Mouse (Mus musculus) midbrain, embryonic 15.5 days (tissue): Measurements from ENCODE around the gene 2210011C24Rik. TPM values are rescaled to one million over a fixed set of nuclear protein-coding genes. Genes with fewer than 3 reads are reported as not detected.

Source experiments
- ATAC-seq: fragments of 200-750 bp; cut with Nextera tagmentation; replicated peaks from 2 replicates; pipeline ENCODE4 v1.8.0; 2017; ENCODE audit warnings: moderate TSS enrichment
- H3K27ac ChIP-seq: fragments of 300-500 bp; sonication (generic); 2 replicates; pipeline ENCODE4 v1.5.1; 2015; ENCODE audit warnings: mild to moderate bottlenecking, inconsistent platforms
- H3K27me3 ChIP-seq: fragments of 300-500 bp; sonication (generic); replicated peaks from 2 replicates; pipeline ENCODE4 v1.6.1; 2015; ENCODE audit warnings: inconsistent platforms
- H3K36me3 ChIP-seq: fragments of 300-500 bp; sonication (generic); replicated peaks from 2 replicates; pipeline ENCODE4 v1.6.1; 2015; ENCODE audit warnings: inconsistent platforms
- H3K4me1 ChIP-seq: fragments of 300-500 bp; sonication (generic); 2 replicates; pipeline ENCODE4 v1.6.1; 2015; ENCODE audit warnings: inconsistent platforms
- H3K4me2 ChIP-seq: fragments of 300-500 bp; sonication (generic); 2 replicates; pipeline ENCODE4 v1.6.1; 2015; ENCODE audit warnings: inconsistent platforms, mild to moderate bottlenecking, moderate library complexity
- H3K4me3 ChIP-seq: fragments of 300-500 bp; sonication (generic); 2 replicates; pipeline ENCODE4 v1.5.1; 2015; ENCODE audit warnings: mild to moderate bottlenecking, inconsistent platforms
- H3K9ac ChIP-seq: fragments of 300-500 bp; sonication (generic); 2 replicates; pipeline ENCODE4 v1.6.1; 2015; ENCODE audit warnings: mild to moderate bottlenecking, inconsistent platforms
- H3K9me3 ChIP-seq: fragments of 300-500 bp; sonication (generic); 2 replicates; pipeline ENCODE4 v1.6.1; 2016; ENCODE audit warnings: inconsistent platforms
- WGBS: fragments of 180-500 bp; shearing (Covaris S2); methylation state at CpG from one replicate; pipeline ENCODE4 v1.1.7; 2015; ENCODE audit warnings: mixed read lengths; 5-methylcytosine and 5-hydroxymethylcytosine counted together
- polyA plus RNA-seq: library from polyadenylated mRNA; unstranded; fragments of >200 nt; fragmentation: Nextera tagmentation; extraction: Ambion mirVana; gene quantifications from 2 replicates; pipeline ENCODE4 v1.2.1, GENCODE M21; 2015

Gene 2210011C24Rik
- 0.26 and 0.39 TPM in 2 replicates for polyA plus RNA-seq

DNA sequence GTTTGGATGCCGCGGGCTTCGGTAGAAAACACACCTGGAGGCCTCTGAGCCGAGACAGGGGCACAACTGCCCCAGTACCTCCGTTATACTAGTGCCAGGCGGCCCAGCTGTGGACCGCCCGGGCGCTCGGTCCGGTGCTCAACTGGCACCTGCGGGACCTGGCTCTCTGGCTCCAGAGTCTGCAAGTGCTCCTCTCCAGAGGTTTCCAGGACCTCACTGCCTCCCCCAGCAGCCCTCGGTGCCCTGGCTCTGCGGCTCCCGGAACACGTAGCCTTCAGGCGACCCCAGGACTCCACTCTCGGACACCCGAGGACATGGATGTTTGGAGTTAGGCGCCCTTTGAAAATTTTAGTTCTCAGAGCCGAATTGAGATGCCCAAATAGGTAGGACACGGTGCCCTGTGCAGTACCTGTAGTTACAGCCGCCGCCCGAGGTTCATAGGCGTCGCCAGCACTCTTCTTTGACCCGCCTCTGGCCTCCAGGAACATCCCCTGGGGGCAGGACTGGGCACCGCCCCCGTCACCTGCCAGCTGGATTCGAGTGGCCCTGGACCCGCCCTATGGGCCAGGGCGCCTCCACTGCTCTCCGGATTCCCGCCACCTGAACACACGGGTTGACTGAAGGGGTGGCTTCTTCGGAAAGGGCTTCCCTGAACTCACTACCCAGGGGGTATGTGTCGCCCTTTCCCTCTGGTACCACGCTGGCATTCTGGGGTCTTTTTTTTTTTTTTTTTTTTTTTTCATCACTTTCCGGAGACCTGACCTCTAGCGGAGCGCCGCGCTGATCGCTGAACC is at the start of gene 2210011C24Rik:
Gene 2210011C24Rik, minus strand, starts transcription at position 467 of the 794 bp plus-strand sequence.
- H3K4me2 ChIP-seq = peak within 1 kb of the TSS; percentile 98
- peak within 1 kb of the TSS; percentile 57 for H3K9ac ChIP-seq
- H3K9me3 ChIP-seq = no peaks in the 10 kb centered on the region
- peaks cover 35% of the 10 kb centered on the region for H3K27me3 ChIP-seq
- H3K4me1 ChIP-seq = peaks cover 28% of the 10 kb centered on the region
- peak within 1 kb of the TSS; percentile 54 for H3K4me3 ChIP-seq
- WGBS = under 1% methylated on average over 45 of the region's 45 CpGs
- H3K36me3 ChIP-seq = no peaks in the 10 kb centered on the region
- peak; percentile 48 for ATAC-seq
- H3K27ac ChIP-seq = no peak within 1 kb of the TSS

DNA sequence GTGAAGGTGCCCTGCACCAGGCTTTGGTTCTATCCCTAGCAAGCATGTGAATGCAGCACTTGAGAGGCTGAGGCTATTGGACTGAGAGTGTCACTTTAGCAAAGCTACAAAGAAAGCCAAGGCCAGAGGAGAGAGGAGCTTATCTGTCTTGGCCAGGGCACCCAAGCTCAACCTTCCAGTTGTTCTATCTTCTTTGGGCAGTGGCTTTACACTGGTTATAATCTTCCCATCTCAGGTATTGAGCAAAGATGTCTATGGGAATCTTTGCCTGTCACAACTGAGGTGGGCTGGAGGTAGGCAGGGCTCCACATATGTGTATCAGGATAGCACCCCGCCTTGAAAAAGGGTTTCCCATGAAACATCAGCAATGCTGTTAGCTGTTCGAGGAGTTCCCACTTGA is 48.3 kb upstream of the 2210011C24Rik start:
- Histone ChIP-seq H3K4me2 (no peak overlapping the region), H3K36me3 (no peaks in the 10 kb centered on the region), H3K9me3 (no peaks in the 10 kb centered on the region), H3K9ac (no peak overlapping the region), H3K4me3 (no peak overlapping the region), H3K27ac (no peak overlapping the region), H3K27me3 (no peaks in the 10 kb centered on the region), H3K4me1 (no peaks in the 10 kb centered on the region)
- ATAC-seq = no peak
- WGBS = 81% methylated on average over 2 of the region's 2 CpGs

DNA sequence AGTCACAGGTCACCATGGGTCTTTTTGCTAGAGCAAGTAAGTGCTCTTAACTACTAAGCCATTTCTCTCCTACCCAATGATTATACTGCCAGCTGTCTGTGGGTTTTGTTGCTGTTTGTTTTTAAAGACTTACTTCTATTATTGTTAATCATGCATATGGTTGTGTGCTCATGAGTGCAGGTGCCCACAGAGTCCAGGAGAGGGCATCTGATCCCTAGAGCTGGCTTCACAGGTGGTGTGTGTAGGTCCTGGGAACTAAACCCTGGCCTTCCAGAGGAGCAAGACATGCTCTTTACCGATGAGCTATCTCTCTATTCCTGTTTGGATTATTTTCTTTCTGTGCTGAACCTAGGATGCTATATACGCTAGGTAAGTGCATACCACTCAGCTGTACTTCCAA is 47.3 kb upstream of the 2210011C24Rik start:
- WGBS = 89% methylated on average over 2 of the region's 2 CpGs
- H3K9ac ChIP-seq = no peak overlapping the region
- H3K36me3 ChIP-seq = no peaks in the 10 kb centered on the region
- H3K27ac ChIP-seq = no peak overlapping the region
- ATAC-seq = no peak
- no peaks in the 10 kb centered on the region for H3K4me1 ChIP-seq
- H3K9me3 ChIP-seq = no peaks in the 10 kb centered on the region
- H3K27me3 ChIP-seq = no peaks in the 10 kb centered on the region
- no peak overlapping the region for H3K4me2 ChIP-seq
- no peak overlapping the region for H3K4me3 ChIP-seq

DNA sequence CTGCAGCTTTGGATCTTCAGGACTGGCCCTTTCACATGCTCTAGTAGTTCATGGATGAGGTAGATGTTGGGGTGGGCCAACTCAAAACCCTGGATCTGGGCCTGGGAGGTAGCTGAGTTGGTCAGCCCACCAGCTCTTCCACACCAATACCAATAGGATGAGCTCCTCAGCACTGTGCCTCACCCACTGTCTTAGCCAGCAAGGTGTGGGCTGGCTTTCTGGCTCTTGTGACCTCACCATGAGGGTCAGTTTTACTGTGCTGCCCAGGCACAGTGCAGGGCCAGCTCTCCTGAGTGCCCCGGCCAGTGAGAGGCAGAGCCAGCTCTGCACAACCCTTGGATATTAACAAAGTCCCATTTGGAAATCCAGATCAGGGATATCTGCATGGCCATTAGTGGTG is 45.9 kb upstream of the 2210011C24Rik start:
- no peak overlapping the region for H3K27ac ChIP-seq
- no peaks in the 10 kb centered on the region for H3K4me1 ChIP-seq
- WGBS = 97% methylated on average over 1 of the region's 1 CpGs
- no peak overlapping the region for H3K9ac ChIP-seq
- no peak for ATAC-seq
- no peaks in the 10 kb centered on the region for H3K36me3 ChIP-seq
- H3K4me2 ChIP-seq = no peak overlapping the region
- H3K4me3 ChIP-seq = no peak overlapping the region
- no peaks in the 10 kb centered on the region for H3K27me3 ChIP-seq
- H3K9me3 ChIP-seq = no peaks in the 10 kb centered on the region

DNA sequence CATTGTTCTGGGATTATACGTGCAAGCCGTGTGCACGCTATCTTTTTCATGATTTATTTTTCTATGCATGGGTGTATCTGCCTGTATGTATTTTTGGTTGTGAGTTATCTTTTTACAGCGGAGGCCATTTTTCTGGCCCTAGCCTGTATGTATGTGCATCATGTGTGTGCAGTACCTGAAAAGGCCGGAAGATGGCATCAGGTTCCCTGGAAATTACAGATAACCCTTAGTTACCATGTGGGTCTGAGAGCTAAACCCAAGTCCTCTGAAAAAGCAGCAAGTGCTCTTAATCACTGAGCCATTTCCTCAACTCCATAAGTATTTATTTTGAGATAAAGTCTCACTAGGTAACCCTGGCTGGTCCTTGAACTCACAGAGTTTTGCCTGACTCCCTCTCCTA is 41.3 kb upstream of the 2210011C24Rik start:
- 92% methylated on average over 5 of the region's 5 CpGs for WGBS

DNA sequence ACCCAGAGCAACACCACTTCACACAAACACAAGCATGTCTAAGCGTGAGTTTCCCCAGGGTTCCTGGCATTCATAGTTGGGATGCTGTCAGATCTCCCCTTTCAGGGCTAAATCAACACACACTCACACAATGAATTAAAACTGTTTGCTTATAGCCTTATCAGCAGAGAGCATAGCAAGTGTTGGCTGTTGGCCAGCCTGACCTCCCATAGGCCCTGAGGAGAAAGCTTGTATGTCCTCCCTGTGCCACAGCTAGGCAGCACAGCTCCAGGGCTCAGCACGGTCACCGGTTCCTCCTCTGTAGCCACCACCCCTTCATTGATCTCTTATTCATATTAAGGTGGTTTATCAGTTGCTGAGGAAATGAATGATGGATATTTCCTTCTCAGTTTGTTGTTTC is 40.8 kb upstream of the 2210011C24Rik start:
- Histone ChIP-seq H3K9ac (no peak overlapping the region), H3K4me1 (no peaks in the 10 kb centered on the region), H3K9me3 (no peaks in the 10 kb centered on the region), H3K4me2 (no peak overlapping the region), H3K27ac (no peak overlapping the region), H3K27me3 (no peaks in the 10 kb centered on the region), H3K4me3 (no peak overlapping the region), H3K36me3 (no peaks in the 10 kb centered on the region)
- WGBS = 68% methylated on average over 3 of the region's 3 CpGs
- no peak for ATAC-seq

More for the DNA sequence above, 41.3 kb upstream of the 2210011C24Rik start:
- H3K9ac ChIP-seq = no peak overlapping the region
- H3K4me3 ChIP-seq = no peak overlapping the region
- H3K27ac ChIP-seq = no peak overlapping the region
- no peaks in the 10 kb centered on the region for H3K36me3 ChIP-seq
- H3K4me1 ChIP-seq = no peaks in the 10 kb centered on the region
- ATAC-seq = no peak
- H3K4me2 ChIP-seq = no peak overlapping the region
- H3K27me3 ChIP-seq = no peaks in the 10 kb centered on the region
- no peaks in the 10 kb centered on the region for H3K9me3 ChIP-seq

DNA sequence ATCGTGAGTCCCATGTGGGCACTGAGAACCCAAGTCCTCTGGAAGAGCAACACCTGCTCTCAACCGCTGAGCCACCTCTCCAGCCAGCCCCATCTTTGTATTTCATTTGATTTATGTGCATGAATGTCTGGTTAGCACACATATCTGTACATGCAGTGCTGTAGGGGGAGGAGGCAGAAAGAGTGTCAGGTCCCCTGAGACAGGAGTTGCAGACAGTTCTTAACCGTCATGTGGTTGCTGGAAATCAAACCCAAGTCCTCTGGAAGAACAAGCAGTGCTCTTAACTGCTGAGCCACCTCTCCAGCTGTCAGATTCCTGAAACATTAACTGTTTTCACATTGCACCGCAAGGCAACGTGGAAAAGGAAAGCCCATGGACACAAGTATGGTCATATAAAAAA is 36.2 kb upstream of the 2210011C24Rik start:
- WGBS = 81% methylated on average over 5 of the region's 5 CpGs
- H3K4me2 ChIP-seq = no peak overlapping the region

DNA sequence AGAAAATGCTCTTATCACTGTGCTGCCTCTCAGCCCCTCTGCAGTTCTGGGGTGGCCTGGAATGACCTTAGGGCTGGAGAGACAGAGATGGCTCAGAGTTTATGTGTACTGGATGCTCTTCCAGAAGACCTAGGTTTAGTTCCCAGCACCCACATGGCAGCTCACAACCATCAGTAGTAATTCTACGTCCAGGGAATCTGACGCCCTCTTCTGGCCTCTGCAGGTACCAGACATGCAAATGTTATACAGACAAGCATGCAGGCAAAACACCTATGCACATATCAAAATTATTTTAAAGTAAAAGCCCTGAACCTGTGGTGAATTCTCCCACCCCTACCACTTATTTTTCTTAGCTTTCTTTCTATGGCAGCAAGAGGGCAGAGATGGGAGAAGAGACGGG is 34.5 kb upstream of the 2210011C24Rik start:
- Histone ChIP-seq H3K27me3 (peaks cover 41% of the 10 kb centered on the region), H3K9ac (no peak overlapping the region), H3K9me3 (no peaks in the 10 kb centered on the region), H3K27ac (no peak overlapping the region), H3K4me2 (no peak overlapping the region), H3K4me1 (peaks cover 14% of the 10 kb centered on the region), H3K4me3 (no peak overlapping the region), H3K36me3 (no peaks in the 10 kb centered on the region)
- ATAC-seq = no peak
- WGBS = 85% methylated on average over 3 of the region's 3 CpGs

More for the DNA sequence above, 36.2 kb upstream of the 2210011C24Rik start:
- ATAC-seq = no peak
- Histone ChIP-seq H3K9me3 (no peaks in the 10 kb centered on the region), H3K4me3 (no peak overlapping the region), H3K27ac (no peak overlapping the region), H3K9ac (no peak overlapping the region), H3K27me3 (peaks cover 24% of the 10 kb centered on the region), H3K4me1 (peaks cover 3% of the 10 kb centered on the region; the same call in 1 of the 2 replicates), H3K36me3 (no peaks in the 10 kb centered on the region)

DNA sequence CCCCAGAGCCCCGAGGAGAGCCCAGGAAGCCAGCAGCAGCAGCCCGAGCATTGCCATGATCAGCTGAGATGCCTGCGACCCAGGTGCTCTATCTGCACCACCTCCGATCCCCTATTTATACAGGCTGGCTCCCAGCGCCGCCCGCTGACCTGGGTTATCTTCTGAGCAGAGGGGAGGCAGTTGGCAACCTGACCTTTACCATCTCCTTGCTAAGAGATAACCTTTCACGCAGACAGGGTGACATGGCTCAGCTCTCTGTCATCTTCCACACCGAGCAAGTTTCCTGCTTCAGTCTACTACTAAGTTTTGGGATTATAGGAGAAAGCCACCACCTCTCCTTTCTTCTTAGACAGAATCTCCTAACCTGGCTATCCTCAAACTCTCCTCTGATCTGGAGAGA is 32.9 kb upstream of the 2210011C24Rik start, which contains the start of gene Rln3:
Gene Rln3, minus strand, starts transcription at position 101 of the 400 bp plus-strand sequence.
- WGBS = 6% methylated on average over 9 of the region's 9 CpGs
- ATAC-seq = no peak
- Histone ChIP-seq H3K9ac (no peak within 1 kb of the TSS), H3K36me3 (no peaks in the 10 kb centered on the region), H3K9me3 (no peaks in the 10 kb centered on the region), H3K27ac (no peak within 1 kb of the TSS), H3K4me2 (peak within 1 kb of the TSS; percentile 30; the same call in 1 of the 2 replicates), H3K27me3 (peaks cover 52% of the 10 kb centered on the region), H3K4me3 (no peak within 1 kb of the TSS), H3K4me1 (peaks cover 14% of the 10 kb centered on the region)

DNA sequence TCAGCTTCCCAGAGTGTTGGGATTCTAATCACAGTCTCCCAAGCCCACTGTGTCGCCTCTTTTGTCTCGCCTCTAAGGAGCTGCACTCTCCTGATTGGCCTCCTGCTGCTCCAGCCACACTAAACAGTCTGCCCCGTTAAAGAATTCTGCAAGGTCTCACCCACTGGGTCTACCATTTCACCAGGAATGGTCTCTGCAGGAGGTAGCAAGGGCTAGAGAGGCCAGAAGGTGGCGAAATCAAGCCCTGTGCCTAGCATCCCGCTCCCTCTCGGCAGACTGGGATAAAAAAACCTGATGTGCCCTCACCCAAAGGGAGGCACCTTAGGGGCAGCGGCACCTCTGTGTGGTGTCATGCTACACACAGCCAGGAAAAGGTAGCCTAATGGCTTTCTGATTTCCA is 32.1 kb upstream of the 2210011C24Rik start:
- no peaks in the 10 kb centered on the region for H3K9me3 ChIP-seq
- H3K27me3 ChIP-seq = peaks cover 52% of the 10 kb centered on the region
- no peak for ATAC-seq
- WGBS = 7% methylated on average over 7 of the region's 7 CpGs
- peaks cover 14% of the 10 kb centered on the region for H3K4me1 ChIP-seq
- no peaks in the 10 kb centered on the region for H3K36me3 ChIP-seq
- H3K27ac ChIP-seq = no peak overlapping the region
- H3K9ac ChIP-seq = no peak overlapping the region
- H3K4me2 ChIP-seq = no peak overlapping the region
- H3K4me3 ChIP-seq = no peak overlapping the region

DNA sequence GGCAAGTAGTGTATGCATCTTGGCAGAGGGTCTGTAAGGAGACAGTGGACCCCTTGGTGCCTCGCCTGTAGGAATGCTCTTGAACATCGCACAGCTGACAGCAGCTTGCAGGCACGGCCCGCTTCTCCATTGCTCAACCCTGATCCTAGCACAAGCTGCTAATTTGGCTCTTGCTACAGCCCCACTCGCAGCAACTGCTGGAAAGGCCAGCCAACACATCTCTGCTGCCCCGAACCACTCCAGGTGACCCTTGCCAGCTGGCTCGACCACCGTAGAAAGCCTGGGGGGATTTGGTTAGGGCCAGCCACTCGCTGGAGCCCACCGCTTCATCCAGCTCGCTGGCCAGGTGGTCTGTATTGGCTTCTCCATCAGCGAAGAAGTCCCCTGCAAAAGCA is 31.0 kb upstream of the 2210011C24Rik start:
- no peak overlapping the region for H3K27ac ChIP-seq
- no peak overlapping the region for H3K9ac ChIP-seq
- H3K4me2 ChIP-seq = 0 out of 2 replicates have a peak overlapping the region, but pooled peaks have one; percentile 46
- H3K4me1 ChIP-seq = peaks cover 14% of the 10 kb centered on the region
- no peaks in the 10 kb centered on the region for H3K9me3 ChIP-seq
- H3K27me3 ChIP-seq = peaks cover 59% of the 10 kb centered on the region
- H3K4me3 ChIP-seq = no peak overlapping the region
- 34% methylated on average over 12 of the region's 12 CpGs for WGBS
- H3K36me3 ChIP-seq = no peaks in the 10 kb centered on the region
- ATAC-seq = no peak

DNA sequence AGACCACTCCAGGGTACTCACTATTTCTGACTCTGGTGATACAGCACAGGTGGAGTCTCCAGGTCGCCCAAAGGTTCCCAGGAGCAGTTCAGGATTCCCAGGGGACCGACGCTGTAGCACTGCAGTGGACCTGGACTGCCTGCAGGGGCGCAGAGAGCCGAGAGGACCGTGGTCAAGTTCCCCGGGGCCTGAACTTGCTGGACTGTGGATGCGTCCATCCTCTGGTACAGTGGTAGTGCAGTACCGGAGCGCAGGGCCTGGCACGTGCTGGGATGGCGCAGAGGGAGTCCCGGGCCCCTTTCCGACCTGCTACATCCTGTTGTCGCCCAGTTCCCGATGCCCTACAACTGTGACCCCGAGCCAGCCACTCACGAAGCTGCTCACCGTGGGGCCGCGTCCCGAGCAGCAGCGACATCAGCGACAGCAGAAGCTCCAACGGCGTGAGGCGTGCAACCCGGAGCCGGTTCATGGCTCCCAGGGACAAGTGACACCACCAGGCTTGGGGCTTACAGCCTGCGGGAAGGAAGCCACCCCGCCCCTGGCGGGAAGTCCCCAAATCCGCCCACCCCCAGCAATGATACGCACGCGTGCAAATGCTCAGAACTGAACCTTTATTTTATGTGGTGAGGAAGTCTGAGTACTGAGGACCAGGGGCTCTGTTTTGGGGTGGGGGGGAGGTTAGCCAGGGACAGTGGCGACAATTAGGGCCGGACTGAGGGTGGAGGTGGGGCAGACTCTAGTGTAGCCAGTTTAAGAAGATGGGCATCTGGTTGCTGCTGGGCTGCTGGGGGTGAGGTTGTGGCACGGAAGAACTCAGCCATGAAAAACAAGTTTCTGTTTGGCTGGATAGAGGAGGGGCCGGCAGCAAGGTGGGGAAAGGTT is 30.3 kb upstream of the 2210011C24Rik start, which contains the start of gene Il27ra:
Gene Il27ra, minus strand, starts transcription at position 524 of the 882 bp plus-strand sequence.
- Histone ChIP-seq H3K36me3 (no peaks in the 10 kb centered on the region), H3K9ac (no peak within 1 kb of the TSS), H3K4me2 (peak within 1 kb of the TSS; percentile 46), H3K27ac (no peak within 1 kb of the TSS), H3K9me3 (no peaks in the 10 kb centered on the region), H3K4me3 (peak within 1 kb of the TSS; percentile 22), H3K4me1 (peaks cover 14% of the 10 kb centered on the region), H3K27me3 (peaks cover 59% of the 10 kb centered on the region)
- 4% methylated on average over 40 of the region's 40 CpGs for WGBS
- ATAC-seq = peak; percentile 42; the same call in 1 of the 2 replicates
